Mouse (Mus musculus) hindbrain, postnatal 0 days (tissue): ENCODE measurements at regions not wholly inside any gene's neighbourhood (a gene's known extent, or its start where the extent isn't known, plus 50 kb on each side); places are given as distances from the start of the nearest gene placed in this dataset.

Experiments
- ATAC-seq: fragments of 200-750 bp; cut with Nextera tagmentation; 2 replicates; pipeline ENCODE4 v1.8.0; 2017; ENCODE audit warnings: mild to moderate bottlenecking, moderate TSS enrichment, moderate library complexity
- DNase-seq: peaks from one replicate; pipeline ENCODE4 v3.0.0-alpha.2; 2015; ENCODE audit warnings: low spot score
- H3K27ac ChIP-seq: fragments of 300-500 bp; sonication (generic); 2 replicates; pipeline ENCODE4 v1.5.1; 2014; ENCODE audit warnings: mild to moderate bottlenecking
- H3K27me3 ChIP-seq: fragments of 300-500 bp; sonication (generic); 2 replicates; pipeline ENCODE4 v1.6.1; 2014; ENCODE audit warnings: low read length, mixed read lengths; ENCODE audit not compliant: insufficient read depth
- H3K36me3 ChIP-seq: fragments of 300-500 bp; sonication (generic); 2 replicates; pipeline ENCODE4 v1.6.1; 2014; ENCODE audit warnings: low read length, mixed read lengths; ENCODE audit not compliant: insufficient read depth
- H3K4me1 ChIP-seq: fragments of 300-500 bp; sonication (generic); 2 replicates; pipeline ENCODE4 v1.6.1; 2014; ENCODE audit warnings: antibody characterized with exemption, low read length, mixed read lengths; ENCODE audit not compliant: insufficient read depth
- H3K4me2 ChIP-seq: fragments of 300-500 bp; sonication (generic); 2 replicates; pipeline ENCODE4 v1.6.1; 2014; ENCODE audit warnings: low read depth, mild to moderate bottlenecking, low read length, moderate library complexity, mixed read lengths
- H3K4me3 ChIP-seq: fragments of 300-500 bp; sonication (generic); 2 replicates; pipeline ENCODE4 v1.5.1; 2014; ENCODE audit warnings: low read length
- H3K9ac ChIP-seq: fragments of 300-500 bp; sonication (generic); replicated peaks from 2 replicates; pipeline ENCODE4 v1.6.1; 2014; ENCODE audit warnings: mild to moderate bottlenecking, low read length, moderate library complexity, mixed read lengths
- H3K9me3 ChIP-seq: fragments of 300-500 bp; sonication (generic); 2 replicates; pipeline ENCODE4 v1.6.1; 2016; ENCODE audit warnings: low read length, mixed read lengths
- CTCF ChIP-seq: IDR thresholded peaks from 2 replicates; pipeline ENCODE4 v1.5.1; 2016; ENCODE audit warnings: antibody characterized with exemption, control low read depth, low read depth
- WGBS: fragments of 180-500 bp; shearing (Covaris S2); extraction: QIAGEN DNeasy Blood & Tissue Kit; methylation state at CpG from one replicate; pipeline ENCODE4 v1.1.7; 2014; 5-methylcytosine and 5-hydroxymethylcytosine counted together

- WGBS, result 87% methylated on average over 1 of the region's 1 CpGs
- H3K4me1 ChIP-seq, result no peaks in the 10 kb centered on the region
- ATAC-seq, result no peak
Observed at GRCm38 (mm10) chr5:91709494-91710286, 192.3 kb downstream of the Parm1 start.

GRCm38 (mm10) chr5:91708149-91708548, 190.7 kb downstream of the Parm1 start:
- ATAC-seq, result no peak
- WGBS, result 82% methylated on average over 6 of the region's 6 CpGs
- H3K27me3 ChIP-seq, result no peaks in the 10 kb centered on the region

More at GRCm38 (mm10) chr5:91709494-91710286, 192.3 kb downstream of the Parm1 start:
- no peaks in the 10 kb centered on the region for H3K36me3 ChIP-seq
- no peak for DNase-seq
- H3K27me3 ChIP-seq, result no peaks in the 10 kb centered on the region
- no peaks in the 10 kb centered on the region for H3K9me3 ChIP-seq
- H3K4me2 ChIP-seq, result no peak overlapping the region
- H3K9ac ChIP-seq, result no peak overlapping the region
- no peak overlapping the region for H3K27ac ChIP-seq
- no peak for TF ChIP-seq CTCF
- H3K4me3 ChIP-seq, result no peak overlapping the region

GRCm38 (mm10) chr5:91697075-91697474, 179.7 kb downstream of the Parm1 start:
- no peaks in the 10 kb centered on the region for H3K27me3 ChIP-seq
- H3K36me3 ChIP-seq, result no peaks in the 10 kb centered on the region
- no peak overlapping the region for H3K9ac ChIP-seq
- H3K4me1 ChIP-seq, result no peaks in the 10 kb centered on the region
- H3K4me2 ChIP-seq, result no peak overlapping the region
- no peak overlapping the region for H3K27ac ChIP-seq
- WGBS, result 81% methylated on average over 6 of the region's 6 CpGs
- no peak for DNase-seq
- TF ChIP-seq CTCF, result no peak
- no peak for ATAC-seq
- no peaks in the 10 kb centered on the region for H3K9me3 ChIP-seq
- H3K4me3 ChIP-seq, result no peak overlapping the region

More at GRCm38 (mm10) chr5:91708149-91708548, 190.7 kb downstream of the Parm1 start:
- no peaks in the 10 kb centered on the region for H3K36me3 ChIP-seq
- H3K27ac ChIP-seq, result no peak overlapping the region
- TF ChIP-seq CTCF, result no peak
- H3K9ac ChIP-seq, result no peak overlapping the region
- H3K9me3 ChIP-seq, result no peaks in the 10 kb centered on the region
- H3K4me1 ChIP-seq, result no peaks in the 10 kb centered on the region
- DNase-seq, result no peak
- H3K4me2 ChIP-seq, result no peak overlapping the region
- no peak overlapping the region for H3K4me3 ChIP-seq

GRCm38 (mm10) chr5:91696532-91696931, 179.1 kb downstream of the Parm1 start:
- no peak for TF ChIP-seq CTCF
- Histone ChIP-seq H3K9me3 (no peaks in the 10 kb centered on the region), H3K36me3 (no peaks in the 10 kb centered on the region), H3K9ac (no peak overlapping the region), H3K4me3 (no peak overlapping the region), H3K4me2 (no peak overlapping the region), H3K27ac (no peak overlapping the region), H3K27me3 (no peaks in the 10 kb centered on the region), H3K4me1 (no peaks in the 10 kb centered on the region)
- no peak for ATAC-seq
- no peak for DNase-seq
- WGBS, result 92% methylated on average over 6 of the region's 6 CpGs

GRCm38 (mm10) chr5:91695632-91696031, 178.2 kb downstream of the Parm1 start:
- H3K4me1 ChIP-seq, result no peaks in the 10 kb centered on the region
- H3K9me3 ChIP-seq, result no peaks in the 10 kb centered on the region
- no peak overlapping the region for H3K27ac ChIP-seq
- WGBS, result 71% methylated on average over 3 of the region's 3 CpGs
- no peak overlapping the region for H3K4me2 ChIP-seq
- no peaks in the 10 kb centered on the region for H3K36me3 ChIP-seq
- H3K27me3 ChIP-seq, result no peaks in the 10 kb centered on the region
- DNase-seq (no peak), ATAC-seq (no peak)
- H3K9ac ChIP-seq, result no peak overlapping the region
- no peak overlapping the region for H3K4me3 ChIP-seq
- no peak for TF ChIP-seq CTCF

GRCm38 (mm10) chr5:91693277-91693676, 175.9 kb downstream of the Parm1 start:
- Histone ChIP-seq H3K4me2 (no peak overlapping the region), H3K4me1 (no peaks in the 10 kb centered on the region), H3K36me3 (no peaks in the 10 kb centered on the region), H3K27me3 (no peaks in the 10 kb centered on the region), H3K4me3 (no peak overlapping the region), H3K27ac (no peak overlapping the region), H3K9ac (no peak overlapping the region), H3K9me3 (no peaks in the 10 kb centered on the region)
- DNase-seq, result no peak
- no peak for TF ChIP-seq CTCF
- peak; percentile 53; the same call in 1 of the 2 replicates for ATAC-seq
- 72% methylated on average over 11 of the region's 11 CpGs for WGBS

GRCm38 (mm10) chr5:91692292-91692691, 174.9 kb downstream of the Parm1 start:
- TF ChIP-seq CTCF, result no peak
- Histone ChIP-seq H3K36me3 (no peaks in the 10 kb centered on the region), H3K9me3 (no peaks in the 10 kb centered on the region), H3K27me3 (no peaks in the 10 kb centered on the region), H3K4me1 (no peaks in the 10 kb centered on the region), H3K4me2 (no peak overlapping the region), H3K4me3 (no peak overlapping the region), H3K27ac (no peak overlapping the region), H3K9ac (no peak overlapping the region)
- no peak for DNase-seq
- no peak for ATAC-seq
- 50% methylated on average over 6 of the region's 6 CpGs for WGBS
